Mouse (Mus musculus): Measurements from ENCODE around the gene Cpped1. TPM values are rescaled to one million over a fixed set of nuclear protein-coding genes. Genes with fewer than 3 reads are reported as not detected.

The Cpped1 gene
- polyA plus RNA-seq, 2 experiments from 2014 or later: 9.6 to 10.7 TPM

GRCm38 (mm10) chr16:11843441-11843840 lies 65.8 kb downstream of the Cpped1 start:
- no peak for ATAC-seq

DNA sequence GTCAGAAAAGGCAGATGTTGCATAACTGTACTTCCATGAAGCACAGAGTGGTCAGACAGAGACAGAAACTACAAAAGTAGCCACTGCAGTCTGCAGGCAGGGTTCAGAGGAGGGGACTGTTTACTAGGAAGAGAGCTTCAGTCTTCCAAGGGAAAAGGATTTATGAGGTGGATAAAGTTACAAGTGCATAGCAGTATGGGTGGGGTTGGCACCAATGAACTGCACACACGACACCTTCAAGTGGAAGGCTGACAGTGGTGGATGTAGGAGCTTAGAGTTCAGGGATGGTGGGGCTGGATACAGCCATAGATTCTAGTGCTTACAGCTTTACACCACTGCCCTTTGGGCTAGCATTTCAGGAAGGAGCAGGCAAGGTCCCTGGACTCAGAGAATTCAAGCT lies 75.8 kb downstream of the Cpped1 start:
- no peak for ATAC-seq

- no peak for ATAC-seq
Observed at GRCm38 (mm10) chr16:11828816-11829215, 80.4 kb downstream of the Cpped1 start.

GRCm38 (mm10) chr16:11824833-11825232 lies 84.4 kb downstream of the Cpped1 start:
- ATAC-seq: no peak

- no peak for ATAC-seq
Observed at GRCm38 (mm10) chr16:11824385-11824784, 84.9 kb downstream of the Cpped1 start.

DNA sequence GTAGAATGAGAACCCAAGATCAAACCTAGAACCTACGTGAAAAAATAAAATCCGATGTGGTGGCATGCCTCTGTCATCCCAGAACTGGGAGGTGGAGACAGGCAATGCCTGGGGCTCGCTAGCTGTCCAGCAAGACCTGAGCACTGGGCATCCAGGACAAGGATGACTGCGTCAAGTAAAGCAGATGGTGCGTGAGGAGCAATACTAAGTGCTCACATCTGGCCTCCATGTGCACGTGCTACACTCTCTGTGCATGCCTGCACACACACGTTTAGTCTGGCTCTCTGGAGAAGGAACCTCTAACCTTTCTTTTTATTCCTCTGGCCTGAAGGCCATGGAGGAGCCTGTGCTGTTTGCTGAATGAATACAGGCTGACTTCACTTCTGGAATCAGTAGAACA lies 88.5 kb downstream of the Cpped1 start:
- ATAC-seq: no peak

DNA sequence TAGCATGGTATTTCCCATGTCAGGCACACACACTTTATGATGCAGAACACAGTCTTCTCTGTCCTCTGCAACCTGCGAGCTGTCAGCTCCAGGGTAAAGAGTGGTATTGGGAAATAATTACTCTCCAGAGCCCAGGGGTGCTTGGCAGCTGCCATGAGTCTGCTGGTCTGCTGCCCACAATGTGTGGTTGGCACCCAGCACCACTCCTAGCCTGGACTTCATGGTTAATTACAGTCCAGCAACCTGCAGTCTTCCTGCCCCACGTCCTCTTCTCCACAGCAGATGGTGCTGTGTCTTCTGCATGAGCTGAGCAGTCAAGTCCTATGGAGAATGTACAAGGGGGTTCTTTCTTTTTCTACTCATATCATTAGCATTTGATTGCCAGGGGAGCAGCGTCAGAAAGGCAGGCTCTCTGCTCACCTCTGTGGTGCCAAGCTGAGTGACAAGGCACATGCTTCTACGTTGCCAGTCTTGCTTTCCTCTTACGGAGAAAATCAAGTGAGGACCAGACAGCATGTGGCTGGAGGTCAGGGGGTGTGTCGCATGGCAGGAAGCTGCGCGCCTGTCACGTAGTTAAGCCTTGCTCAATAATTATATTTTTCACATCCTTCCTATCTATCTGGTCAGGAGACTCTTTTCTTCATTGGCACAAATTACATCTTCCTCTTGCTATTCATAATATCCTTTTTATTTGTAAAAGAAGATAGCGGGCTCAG lies 94.2 kb downstream of the Cpped1 start:
- ATAC-seq: no peak

DNA sequence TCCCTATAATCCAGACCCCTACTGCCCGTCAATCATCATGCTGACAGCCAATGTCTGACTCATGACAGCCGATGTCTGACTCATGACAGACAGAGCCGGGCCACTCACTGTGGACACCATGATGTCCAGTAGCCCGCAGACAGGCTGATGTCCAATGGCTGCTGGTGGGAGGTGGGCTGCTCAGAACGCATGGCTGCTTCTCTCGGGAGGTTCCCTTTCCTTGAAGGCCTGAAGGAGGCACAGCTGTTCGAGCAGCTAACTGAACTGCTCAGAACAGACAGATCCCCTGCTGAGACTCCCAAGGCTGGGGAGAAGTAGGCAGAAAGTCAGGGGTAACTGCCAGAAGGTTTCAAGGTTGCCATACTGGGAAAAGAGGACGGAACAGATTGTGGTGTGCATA lies 97.1 kb downstream of the Cpped1 start:
- no peak for ATAC-seq

GRCm38 (mm10) chr16:11809615-11810014 lies 99.6 kb downstream of the Cpped1 start:
- ATAC-seq: no peak

DNA sequence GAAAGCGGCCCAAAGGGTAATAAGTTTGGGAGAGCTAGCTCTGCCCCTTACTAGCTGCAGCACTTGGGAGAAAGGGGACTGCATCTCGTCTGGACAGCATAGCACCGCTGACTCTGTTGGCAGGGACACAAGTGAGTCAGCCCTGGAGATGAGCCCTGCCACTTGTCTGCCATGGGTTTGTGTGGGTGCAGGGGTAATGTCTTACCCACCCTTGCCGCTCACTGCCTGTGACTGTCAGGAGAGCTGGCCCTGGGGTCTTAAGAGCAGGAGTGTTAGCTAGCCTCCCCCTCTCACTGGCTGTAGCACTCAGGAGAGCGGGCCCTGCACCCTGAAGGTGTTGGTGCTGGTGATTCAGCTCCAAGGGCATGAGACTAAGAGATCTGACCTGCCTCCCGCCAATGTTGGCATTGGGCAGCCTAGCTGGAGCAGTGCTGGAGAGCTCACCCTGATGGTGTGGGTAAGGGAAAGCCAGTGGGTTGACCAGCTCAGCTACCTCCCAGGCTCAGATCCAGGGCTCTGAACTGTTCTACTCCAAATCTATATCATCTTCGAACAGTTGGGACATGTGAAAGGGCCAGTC lies 107.2 kb downstream of the Cpped1 start:
- ATAC-seq: no peak

- no peak for ATAC-seq
Observed at GRCm38 (mm10) chr16:11795758-11796460, 113.3 kb downstream of the Cpped1 start.

- ATAC-seq: no peak
Observed at GRCm38 (mm10) chr16:11794628-11795027, 114.6 kb downstream of the Cpped1 start.

- no peak for ATAC-seq
Observed at GRCm38 (mm10) chr16:11793391-11793790, 115.9 kb downstream of the Cpped1 start.

GRCm38 (mm10) chr16:11790476-11790875 lies 118.8 kb downstream of the Cpped1 start:
- no peak for ATAC-seq

- no peak for ATAC-seq
Observed at GRCm38 (mm10) chr16:11785806-11786205, 123.4 kb downstream of the Cpped1 start.

GRCm38 (mm10) chr16:11784354-11784753 lies 124.9 kb downstream of the Cpped1 start:
- no peak for ATAC-seq

- ATAC-seq: no peak
Observed at GRCm38 (mm10) chr16:11783337-11783736, 125.9 kb downstream of the Cpped1 start.

DNA sequence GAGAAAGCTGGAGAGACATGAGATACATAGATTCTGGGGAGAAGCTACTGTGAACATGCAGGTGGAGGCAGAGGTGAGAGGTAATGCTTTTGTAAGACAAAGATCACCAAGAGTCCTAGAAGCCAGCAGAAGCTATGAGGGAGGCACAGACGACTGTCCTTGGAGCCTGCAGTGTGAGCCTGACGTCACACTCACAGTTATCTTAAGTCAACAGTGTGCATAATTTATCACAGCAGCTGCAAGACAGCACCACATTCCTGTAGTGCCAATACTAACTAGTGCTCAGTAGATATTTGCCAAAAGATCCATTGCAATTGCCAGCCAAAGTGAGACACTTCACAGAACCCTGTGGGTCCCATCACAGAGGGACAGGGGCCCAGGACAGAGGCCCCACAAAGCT lies 127.2 kb downstream of the Cpped1 start:
- no peak for ATAC-seq

- no peak for ATAC-seq
Observed at GRCm38 (mm10) chr16:11778715-11779460, 130.4 kb downstream of the Cpped1 start.

- ATAC-seq: no peak
Observed at GRCm38 (mm10) chr16:11778191-11778590, 131.1 kb downstream of the Cpped1 start.

- no peak for ATAC-seq
Observed at GRCm38 (mm10) chr16:11776528-11776927, 132.7 kb downstream of the Cpped1 start.

DNA sequence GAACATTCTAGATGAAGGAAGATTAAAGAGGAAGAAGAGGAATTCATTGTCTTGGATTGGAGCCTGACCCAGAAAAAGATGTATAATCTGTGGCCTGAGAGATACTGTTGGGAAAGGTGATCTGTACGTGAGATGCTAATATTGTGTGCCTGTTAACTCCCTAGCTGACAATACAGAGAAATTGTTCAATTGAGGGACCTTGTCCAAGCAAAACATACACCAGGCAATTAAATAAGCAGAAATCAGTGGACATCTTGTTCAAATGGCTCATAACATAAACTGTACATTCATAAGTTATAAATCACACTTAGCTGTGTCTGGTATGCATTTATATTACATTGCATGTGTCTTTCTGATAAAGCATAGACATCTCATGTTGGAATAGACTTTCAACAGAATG lies 134.9 kb downstream of the Cpped1 start:
- no peak for ATAC-seq

DNA sequence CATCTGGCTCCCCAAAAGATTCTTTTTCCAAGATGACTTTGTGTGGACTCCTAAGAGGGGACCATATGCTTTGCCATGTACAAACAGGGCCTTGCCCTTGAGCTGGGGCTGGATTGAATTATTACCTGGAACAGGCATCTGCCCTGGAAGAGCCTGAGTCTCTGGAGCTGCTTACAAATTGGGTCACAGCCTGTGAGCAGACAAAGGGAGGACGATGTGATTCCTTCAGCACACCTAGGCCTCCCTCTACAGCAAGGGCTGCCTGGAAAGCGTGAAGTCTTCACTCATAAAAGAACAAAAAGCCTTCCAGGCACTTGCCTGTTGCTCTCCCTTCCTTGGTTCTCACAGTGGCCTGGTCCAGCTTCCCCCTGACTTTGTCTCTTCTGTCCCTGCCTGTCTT lies 136.9 kb downstream of the Cpped1 start:
- no peak for ATAC-seq
